Mouse (Mus musculus) frontal cortex, postnatal 10 days (tissue): ENCODE results near the gene Ilkap.

Source experiments
- DNase-seq, 2 experiments: peaks; one replicate each; pipeline ENCODE4 v3.0.0; 2022; ENCODE audit warnings: low spot score in 2 of 2, mixed read lengths in 1 of 2

Gene Ilkap

GRCm38 (mm10) chr1:91413898-91414594 is 15.4 kb upstream of the Ilkap start, which contains the start of gene Hes6:
Gene Hes6 (minus strand): TSS chr1:91414038.
- DNase-seq, result peak; percentile 68 to 76

GRCm38 (mm10) chr1:91413536-91413897 is 14.9 kb upstream of the Ilkap start:
- no peak for DNase-seq

- DNase-seq, result peak; percentile 92 to 94
Measured at GRCm38 (mm10) chr1:91413030-91413506, 14.5 kb upstream of the Ilkap start.

- peak in 1 of 2 experiments; percentile 25 for DNase-seq
Measured at GRCm38 (mm10) chr1:91412286-91413029, 13.8 kb upstream of the Ilkap start.

- no peak for DNase-seq
Measured at GRCm38 (mm10) chr1:91411631-91412285, 13.1 kb upstream of the Ilkap start.

GRCm38 (mm10) chr1:91407819-91408218 is 9.2 kb upstream of the Ilkap start:
- DNase-seq, result no peak

- DNase-seq, result no peak
Measured at GRCm38 (mm10) chr1:91405406-91406169, 7.0 kb upstream of the Ilkap start.

- DNase-seq, result no peak
Measured at GRCm38 (mm10) chr1:91404976-91405375, 6.4 kb upstream of the Ilkap start.

- no peak for DNase-seq
Measured at GRCm38 (mm10) chr1:91397927-91398259, 722 bp downstream of the Ilkap start.

- no peak for DNase-seq
Measured at GRCm38 (mm10) chr1:91390369-91390768, 8.2 kb downstream of the Ilkap start.

- no peak for DNase-seq
Measured at GRCm38 (mm10) chr1:91381091-91381471, 17.5 kb downstream of the Ilkap start.

- DNase-seq, result peak; percentile 42 to 72
Measured at GRCm38 (mm10) chr1:91380453-91381090, 18.0 kb downstream of the Ilkap start.

- DNase-seq, result no peak
Measured at GRCm38 (mm10) chr1:91373414-91373835, 25.2 kb downstream of the Ilkap start.

GRCm38 (mm10) chr1:91370055-91370454 is 28.6 kb downstream of the Ilkap start:
- DNase-seq, result no peak

- no peak for DNase-seq
Measured at GRCm38 (mm10) chr1:91369408-91369807, 29.2 kb downstream of the Ilkap start.

- no peak for DNase-seq
Measured at GRCm38 (mm10) chr1:91367295-91367694, 31.3 kb downstream of the Ilkap start.

GRCm38 (mm10) chr1:91366215-91367108 is 32.2 kb downstream of the Ilkap start, which contains the start of gene Erfe:
Gene Erfe (plus strand): TSS chr1:91366430.
- peak in 1 of 2 experiments; percentile 54 for DNase-seq

GRCm38 (mm10) chr1:91365816-91366214 is 32.8 kb downstream of the Ilkap start:
- DNase-seq, result no peak

- no peak for DNase-seq
Measured at GRCm38 (mm10) chr1:91364822-91365644, 33.6 kb downstream of the Ilkap start.
